Mouse (Mus musculus): ENCODE data around the gene Olfr299. TPM values are rescaled to one million over a fixed set of nuclear protein-coding genes. Genes with fewer than 3 reads are reported as not detected.

Gene Olfr299
- total RNA-seq (2012; rRNA removed), result not detected in 2 replicates

DNA sequence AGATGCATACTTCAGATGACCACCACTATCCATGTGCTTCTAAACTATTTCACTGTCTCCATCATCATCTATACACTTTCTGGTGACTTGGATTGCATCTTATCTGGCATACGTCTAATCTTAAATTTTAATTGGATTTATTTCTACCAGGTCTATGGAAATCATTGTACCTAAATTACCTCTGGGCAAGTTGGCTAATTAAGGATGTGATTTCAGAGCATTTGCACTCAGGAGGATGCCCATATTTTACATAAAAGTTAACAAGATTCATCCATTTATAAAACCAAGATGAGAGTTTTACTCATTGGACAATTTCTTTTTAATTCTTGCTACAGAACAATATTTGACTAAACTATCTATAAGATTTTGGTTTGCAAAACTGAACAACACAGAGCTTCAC lies at the start of gene Olfr299:
Gene Olfr299, plus strand, starts transcription at position 301 of the 400 bp plus-strand sequence.
- H3K9ac ChIP-seq (ENCODE audit: insufficient read depth, low read depth, low read length, poor library complexity, severe bottlenecking), result no peak within 1 kb of the TSS
- no peaks in the 10 kb centered on the region for H3K36me3 ChIP-seq (ENCODE audit: control insufficient read depth, insufficient read depth, low read length, poor library complexity, severe bottlenecking)
- in situ Hi-C loops (cut with MboI; ENCODE audit: low sequenced_read_pairs in 2 of 2, unreplicated experiment in 2 of 2), result no loop called here

DNA sequence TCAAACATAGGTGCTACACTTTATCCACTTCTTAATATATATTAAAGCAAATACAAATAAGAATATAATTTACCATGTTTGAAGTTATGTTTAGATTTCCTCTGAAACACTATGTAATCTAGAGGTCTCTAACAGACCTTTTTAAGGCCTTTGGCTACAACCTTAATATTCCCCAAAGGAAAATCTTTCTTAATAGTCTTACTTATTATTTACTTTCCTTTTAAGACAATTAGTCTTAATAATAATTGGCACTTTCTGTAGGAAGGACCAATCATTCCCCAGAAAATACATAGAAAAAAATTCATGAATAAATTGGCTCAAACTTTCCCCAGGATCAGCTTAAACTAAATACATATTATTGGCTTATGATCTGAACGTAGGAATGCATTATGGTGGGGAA lies 32.7 kb downstream of the Olfr299 start, which contains the start of gene Olfr298:
Gene Olfr298, minus strand, starts transcription at position 101 of the 400 bp plus-strand sequence.
- no peak for TF ChIP-seq CHD2 (IDR thresholded peaks at IDR 0.05; ENCODE audit: low read depth, low read length)
- no peak for TF ChIP-seq ZC3H11A (IDR thresholded peaks at IDR 0.05; ENCODE audit: borderline replicate concordance, low read depth, low read length)
- no peak for TF ChIP-seq MAFK (IDR thresholded peaks at IDR 0.05; ENCODE audit: insufficient read depth, low read depth, low read length)
- TF ChIP-seq HCFC1 (IDR thresholded peaks at IDR 0.05; ENCODE audit: borderline replicate concordance, insufficient read depth, low read length), result no peak
- TF ChIP-seq ZNF384 (IDR thresholded peaks at IDR 0.05; ENCODE audit: low read depth, low read length), result no peak
- in situ Hi-C loops (cut with MboI; ENCODE audit: low sequenced_read_pairs in 2 of 2, unreplicated experiment in 2 of 2), result no loop called here
- Histone ChIP-seq H3K9ac (ENCODE audit: insufficient read depth, low read depth, low read length, poor library complexity, severe bottlenecking) (no peak within 1 kb of the TSS), H3K27ac (ENCODE audit: insufficient read depth, low read depth, low read length, poor library complexity, severe bottlenecking) (no peak within 1 kb of the TSS), H3K9me3 (ENCODE audit: control insufficient read depth, insufficient read depth, low read depth, low read length) (no peaks in the 10 kb centered on the region), H3K36me3 (ENCODE audit: control insufficient read depth, insufficient read depth, low read length, poor library complexity, severe bottlenecking) (no peaks in the 10 kb centered on the region), H3K4me3 (ENCODE audit: insufficient read depth in 1 of 2, low read depth in 1 of 2, low read length in 2 of 2, poor library complexity in 1 of 2, severe bottlenecking in 1 of 2) (no peak within 1 kb of the TSS), H3K4me1 (ENCODE audit: control insufficient read depth in 2 of 2, insufficient read depth in 2 of 2, low read length in 2 of 2, poor library complexity in 1 of 2) (no peaks in the 10 kb centered on the region)
- no peak for DNase-seq (ENCODE audit: low read depth, low spot score)

More for the DNA sequence above, at the start of gene Olfr299:
- H3K9me3 ChIP-seq (ENCODE audit: control insufficient read depth, insufficient read depth, low read depth, low read length), result no peaks in the 10 kb centered on the region
- no peak within 1 kb of the TSS for H3K4me3 ChIP-seq (ENCODE audit: insufficient read depth in 1 of 2, low read depth in 1 of 2, low read length in 2 of 2, poor library complexity in 1 of 2, severe bottlenecking in 1 of 2)
- H3K4me1 ChIP-seq (ENCODE audit: control insufficient read depth in 2 of 2, insufficient read depth in 2 of 2, low read length in 2 of 2, poor library complexity in 1 of 2), result no peaks in the 10 kb centered on the region
- TF ChIP-seq ZNF384 (IDR thresholded peaks at IDR 0.05; ENCODE audit: low read depth, low read length) (no peak), ZC3H11A (IDR thresholded peaks at IDR 0.05; ENCODE audit: borderline replicate concordance, low read depth, low read length) (no peak), CHD2 (IDR thresholded peaks at IDR 0.05; ENCODE audit: low read depth, low read length) (no peak)
- no peak within 1 kb of the TSS for H3K27ac ChIP-seq (ENCODE audit: insufficient read depth, low read depth, low read length, poor library complexity, severe bottlenecking)
- no peak for DNase-seq (ENCODE audit: low read depth, low spot score)

Other genes with a start within 250 kb of the Olfr299 start
- not detected in 2 replicates for gene Vmn2r76, start 213.6 kb upstream of the Olfr299 start, total RNA-seq (2012; rRNA removed)
- not detected in 2 replicates for gene Olfr310, start 182.7 kb upstream of the Olfr299 start, total RNA-seq (2012; rRNA removed)
- gene Olfr309, start 146.2 kb upstream of the Olfr299 start, total RNA-seq (2012; rRNA removed), result not detected in 2 replicates
- gene Olfr308, start 134.3 kb upstream of the Olfr299 start, total RNA-seq (2012; rRNA removed), result not detected in 2 replicates
- 0.76 and 1.5 TPM in 2 replicates for gene Olfr307, start 122.3 kb upstream of the Olfr299 start, total RNA-seq (2012; rRNA removed)
- gene Olfr305, start 93.0 kb upstream of the Olfr299 start, total RNA-seq (2012; rRNA removed), result not detected in 2 replicates
- gene Olfr304, start 73.3 kb upstream of the Olfr299 start, total RNA-seq (2012; rRNA removed), result not detected in 2 replicates
- gene Olfr303, start 62.1 kb upstream of the Olfr299 start, total RNA-seq (2012; rRNA removed), result not detected in 2 replicates
- not detected in 2 replicates for gene Olfr301, start 56.1 kb upstream of the Olfr299 start, total RNA-seq (2012; rRNA removed)
- not detected in 2 replicates for gene Olfr298, start 32.6 kb downstream of the Olfr299 start, total RNA-seq (2012; rRNA removed)
- gene Olfr297, start 60.0 kb downstream of the Olfr299 start, total RNA-seq (2012; rRNA removed), result not detected in 2 replicates
- not detected in 2 replicates for gene Olfr295, start 123.9 kb downstream of the Olfr299 start, total RNA-seq (2012; rRNA removed)
- not detected in 2 replicates for gene Olfr294, start 156.7 kb downstream of the Olfr299 start, total RNA-seq (2012; rRNA removed)
- 0.05 TPM in 1 of 2 replicates, not detected in the other for gene Olfr293, start 189.1 kb downstream of the Olfr299 start, total RNA-seq (2012; rRNA removed)
- not detected in 2 replicates for gene Olfr292, start 228.4 kb downstream of the Olfr299 start, total RNA-seq (2012; rRNA removed)